Mouse (Mus musculus) midbrain, embryonic 16.5 days (tissue): ENCODE results near the gene Tab1. TPM values are rescaled to one million over a fixed set of nuclear protein-coding genes. Genes with fewer than 3 reads are reported as not detected.
A peak's percentile ranks its signal among the peaks of the same experiment; 100 is the strongest.

Experiments used
- ATAC-seq: fragments of 200-750 bp; cut with Nextera tagmentation; 2 replicates; pipeline ENCODE4 v1.8.0; 2017; ENCODE audit warnings: moderate TSS enrichment
- H3K27ac ChIP-seq: fragments of 300-500 bp; sonication (generic); 2 replicates; pipeline ENCODE4 v1.5.1; 2014; ENCODE audit warnings: mild to moderate bottlenecking, low read length, mixed read lengths
- H3K27me3 ChIP-seq: fragments of 300-500 bp; sonication (generic); 2 replicates; pipeline ENCODE4 v1.6.1; 2014; ENCODE audit warnings: low read depth, low read length, mixed read lengths; ENCODE audit not compliant: control insufficient read depth, insufficient read depth
- H3K36me3 ChIP-seq: fragments of 300-500 bp; sonication (generic); 2 replicates; pipeline ENCODE4 v1.6.1; 2014; ENCODE audit warnings: mild to moderate bottlenecking, low read length, moderate library complexity, mixed read lengths; ENCODE audit not compliant: control insufficient read depth, insufficient read depth
- H3K4me1 ChIP-seq: fragments of 300-500 bp; sonication (generic); 2 replicates; pipeline ENCODE4 v1.6.1; 2014; ENCODE audit warnings: mild to moderate bottlenecking, low read length, mixed read lengths; ENCODE audit not compliant: control insufficient read depth, insufficient read depth
- H3K4me2 ChIP-seq: fragments of 300-500 bp; sonication (generic); 2 replicates; pipeline ENCODE4 v1.6.1; 2014; ENCODE audit warnings: mild to moderate bottlenecking, low read length, mixed read lengths
- H3K4me3 ChIP-seq: fragments of 300-500 bp; sonication (generic); 2 replicates; pipeline ENCODE4 v1.5.1; 2014; ENCODE audit warnings: low read depth, mild to moderate bottlenecking, low read length, moderate library complexity, mixed read lengths
- H3K9ac ChIP-seq: fragments of 300-500 bp; sonication (generic); 2 replicates; pipeline ENCODE4 v1.6.1; 2014; ENCODE audit warnings: low read depth, low read length, mixed read lengths
- H3K9me3 ChIP-seq: fragments of 300-500 bp; sonication (generic); replicated peaks from 2 replicates; pipeline ENCODE4 v1.6.1; 2014; ENCODE audit warnings: mild to moderate bottlenecking, low read length, mixed read lengths; ENCODE audit not compliant: control insufficient read depth, poor library complexity, severe bottlenecking
- WGBS: fragments of 180-500 bp; shearing (Covaris S2); extraction: QIAGEN DNeasy Blood & Tissue Kit; methylation state at CpG from one replicate; pipeline ENCODE4 v1.1.7; 2014; 5-methylcytosine and 5-hydroxymethylcytosine counted together
- polyA plus RNA-seq: library from polyadenylated mRNA; unstranded; fragments of >200 nt; fragmentation: Nextera tagmentation; extraction: Ambion mirVana; gene quantifications from 2 replicates; pipeline ENCODE4 v1.2.1, GENCODE M21; 2015

The Tab1 gene
- polyA plus RNA-seq, 1 experiment from 2014 or later = 35.9 TPM

GRCm38 (mm10) chr15:80129982-80130381 is 2.9 kb upstream of the Tab1 start:
- H3K4me2 ChIP-seq = no peak overlapping the region
- H3K4me3 ChIP-seq = no peak overlapping the region
- H3K27me3 ChIP-seq = no peaks in the 10 kb centered on the region
- H3K9me3 ChIP-seq = no peaks in the 10 kb centered on the region
- H3K9ac ChIP-seq = no peak overlapping the region
- H3K27ac ChIP-seq = no peak overlapping the region
- H3K36me3 ChIP-seq = no peaks in the 10 kb centered on the region
- peaks cover 14% of the 10 kb centered on the region for H3K4me1 ChIP-seq
- no peak for ATAC-seq
- WGBS = 92% methylated on average over 6 of the region's 6 CpGs

GRCm38 (mm10) chr15:80130689-80131088 is 2.2 kb upstream of the Tab1 start:
- Histone ChIP-seq H3K9me3 (no peaks in the 10 kb centered on the region), H3K27me3 (no peaks in the 10 kb centered on the region), H3K27ac (no peak overlapping the region), H3K4me3 (no peak overlapping the region), H3K9ac (no peak overlapping the region), H3K36me3 (no peaks in the 10 kb centered on the region), H3K4me2 (no peak overlapping the region), H3K4me1 (peaks cover 18% of the 10 kb centered on the region)
- WGBS = 88% methylated on average over 5 of the region's 5 CpGs
- ATAC-seq = no peak

- Histone ChIP-seq H3K36me3 (no peaks in the 10 kb centered on the region), H3K4me2 (no peak overlapping the region), H3K9me3 (no peaks in the 10 kb centered on the region), H3K27me3 (no peaks in the 10 kb centered on the region), H3K4me1 (peaks cover 18% of the 10 kb centered on the region), H3K4me3 (no peak overlapping the region), H3K27ac (no peak overlapping the region), H3K9ac (no peak overlapping the region)
- no peak for ATAC-seq
- 77% methylated on average over 6 of the region's 6 CpGs for WGBS
Measured at GRCm38 (mm10) chr15:80131421-80131820, 1.5 kb upstream of the Tab1 start.

GRCm38 (mm10) chr15:80132452-80132851 is 475 bp upstream of the Tab1 start:
- H3K9me3 ChIP-seq = no peaks in the 10 kb centered on the region
- H3K4me1 ChIP-seq = peaks cover 18% of the 10 kb centered on the region
- 81% methylated on average over 9 of the region's 9 CpGs for WGBS
- peak overlapping the region; percentile 82; the same call in 1 of the 2 replicates for H3K9ac ChIP-seq
- H3K4me3 ChIP-seq = peak overlapping the region; percentile 53
- no peak overlapping the region for H3K27ac ChIP-seq
- peak overlapping the region; percentile 50 for H3K4me2 ChIP-seq
- H3K27me3 ChIP-seq = no peaks in the 10 kb centered on the region
- no peaks in the 10 kb centered on the region for H3K36me3 ChIP-seq
- ATAC-seq = no peak

- peak overlapping the region; percentile 82 for H3K9ac ChIP-seq
- H3K4me1 ChIP-seq = peaks cover 18% of the 10 kb centered on the region
Measured at GRCm38 (mm10) chr15:80133682-80134449, 939 bp downstream of the Tab1 start.

GRCm38 (mm10) chr15:80134450-80134847 is 1.5 kb downstream of the Tab1 start:
- Histone ChIP-seq H3K9me3 (no peaks in the 10 kb centered on the region), H3K4me1 (peaks cover 18% of the 10 kb centered on the region), H3K27me3 (no peaks in the 10 kb centered on the region), H3K4me2 (peak overlapping the region; percentile 95), H3K4me3 (no peak overlapping the region; the same call in 1 of the 2 replicates), H3K36me3 (no peaks in the 10 kb centered on the region), H3K27ac (peak overlapping the region; percentile 97), H3K9ac (peak overlapping the region; percentile 82)
- ATAC-seq = no peak
- WGBS = 56% methylated on average over 9 of the region's 9 CpGs

More at GRCm38 (mm10) chr15:80133682-80134449, 939 bp downstream of the Tab1 start:
- peak overlapping the region; percentile 97 for H3K27ac ChIP-seq
- 0 out of 2 replicates have a peak, but pooled peaks have one; percentile 15 for ATAC-seq
- H3K4me2 ChIP-seq = peak overlapping the region; percentile 95
- no peaks in the 10 kb centered on the region for H3K36me3 ChIP-seq
- H3K27me3 ChIP-seq = no peaks in the 10 kb centered on the region
- no peaks in the 10 kb centered on the region for H3K9me3 ChIP-seq
- WGBS = 8% methylated on average over 14 of the region's 14 CpGs
- H3K4me3 ChIP-seq = peak overlapping the region; percentile 53

- Histone ChIP-seq H3K27me3 (no peaks in the 10 kb centered on the region), H3K9ac (no peak overlapping the region), H3K4me1 (peaks cover 18% of the 10 kb centered on the region), H3K36me3 (no peaks in the 10 kb centered on the region), H3K9me3 (no peaks in the 10 kb centered on the region), H3K4me3 (no peak overlapping the region), H3K4me2 (no peak overlapping the region), H3K27ac (no peak overlapping the region)
- ATAC-seq = no peak
- WGBS = 96% methylated on average over 2 of the region's 2 CpGs
Measured at GRCm38 (mm10) chr15:80135499-80135898, 2.6 kb downstream of the Tab1 start.

- Histone ChIP-seq H3K36me3 (no peaks in the 10 kb centered on the region), H3K4me2 (no peak overlapping the region), H3K9me3 (no peaks in the 10 kb centered on the region), H3K27ac (no peak overlapping the region), H3K4me1 (peaks cover 18% of the 10 kb centered on the region), H3K4me3 (no peak overlapping the region), H3K9ac (no peak overlapping the region), H3K27me3 (no peaks in the 10 kb centered on the region)
- ATAC-seq = no peak
- WGBS = 98% methylated on average over 3 of the region's 3 CpGs
Measured at GRCm38 (mm10) chr15:80136645-80137044, 3.7 kb downstream of the Tab1 start.

- H3K4me1 ChIP-seq = peaks cover 16% of the 10 kb centered on the region
- no peaks in the 10 kb centered on the region for H3K9me3 ChIP-seq
- H3K4me2 ChIP-seq = no peak overlapping the region
- WGBS = 64% methylated on average over 17 of the region's 17 CpGs
- no peaks in the 10 kb centered on the region for H3K27me3 ChIP-seq
- no peak overlapping the region for H3K9ac ChIP-seq
- no peaks in the 10 kb centered on the region for H3K36me3 ChIP-seq
- no peak for ATAC-seq
- no peak overlapping the region for H3K4me3 ChIP-seq
- 0 out of 2 replicates have a peak overlapping the region, but pooled peaks have one; percentile 11 for H3K27ac ChIP-seq
Measured at GRCm38 (mm10) chr15:80137945-80138791, 5.2 kb downstream of the Tab1 start.
